Mouse (Mus musculus) inflammation-experienced regulatory T-cells, adult 6 months (primary cell): ENCODE results near the gene Fcrl5. TPM values are rescaled to one million over a fixed set of nuclear protein-coding genes. Genes with fewer than 3 reads are reported as not detected.
"Not testable (repeated sequence)": the region's sequence is repeated elsewhere in the genome, so short reads cannot be mapped to it uniquely, and the experiment has no call there.

Experiments used
- ATAC-seq: one replicate; pipeline ENCODE4 v1.8.0; 2017
- polyA plus RNA-seq, 3 experiments: library from polyadenylated mRNA; unstranded; fragments of 100-300 nt; shearing (Covaris generic); gene quantifications; one replicate each; pipeline ENCODE4 v1.2.1; 2017

Fcrl5 gene
- polyA plus RNA-seq: under 1 TPM; 0.31 to 0.51 (median 0.39) TPM

GRCm38 (mm10) chr3:87435479-87435878 lies at the start of gene Fcrl5:
Gene Fcrl5, plus strand, starts transcription at chr3:87435773.
- peak; percentile 52 for ATAC-seq

- ATAC-seq: no peak
Measured at GRCm38 (mm10) chr3:87390935-87391334, 44.6 kb upstream of the Fcrl5 start.

- ATAC-seq: no peak
Measured at GRCm38 (mm10) chr3:87398809-87399208, 36.8 kb upstream of the Fcrl5 start.

GRCm38 (mm10) chr3:87399906-87400305 lies 35.7 kb upstream of the Fcrl5 start:
- no peak for ATAC-seq

GRCm38 (mm10) chr3:87401321-87401720 lies 34.3 kb upstream of the Fcrl5 start:
- ATAC-seq: no peak

- ATAC-seq: peak; percentile 72
Measured at GRCm38 (mm10) chr3:87408171-87408570, 27.4 kb upstream of the Fcrl5 start.

GRCm38 (mm10) chr3:87409196-87409935 lies 26.2 kb upstream of the Fcrl5 start:
- ATAC-seq: no peak

- no peak for ATAC-seq
Measured at GRCm38 (mm10) chr3:87410605-87411004, 25.0 kb upstream of the Fcrl5 start.

GRCm38 (mm10) chr3:87411150-87411549 lies 24.4 kb upstream of the Fcrl5 start:
- no peak for ATAC-seq

- no peak for ATAC-seq
Measured at GRCm38 (mm10) chr3:87420645-87421044, 14.9 kb upstream of the Fcrl5 start.

- ATAC-seq: no peak
Measured at GRCm38 (mm10) chr3:87422386-87422910, 13.1 kb upstream of the Fcrl5 start.

- ATAC-seq: no peak
Measured at GRCm38 (mm10) chr3:87440586-87440985, 5.0 kb downstream of the Fcrl5 start.

GRCm38 (mm10) chr3:87443968-87444367 lies 8.4 kb downstream of the Fcrl5 start:
- no peak for ATAC-seq

- no peak for ATAC-seq
Measured at GRCm38 (mm10) chr3:87465454-87465853, 29.9 kb downstream of the Fcrl5 start.

GRCm38 (mm10) chr3:87467011-87467410 lies 31.4 kb downstream of the Fcrl5 start:
- no peak for ATAC-seq

- ATAC-seq: no peak
Measured at GRCm38 (mm10) chr3:87467416-87467815, 31.8 kb downstream of the Fcrl5 start.

GRCm38 (mm10) chr3:87477948-87478347 lies 42.4 kb downstream of the Fcrl5 start:
- ATAC-seq: not testable (repeated sequence)

- ATAC-seq: not testable (repeated sequence)
Measured at GRCm38 (mm10) chr3:87478596-87478995, 43.0 kb downstream of the Fcrl5 start.

GRCm38 (mm10) chr3:87479230-87479629 lies 43.7 kb downstream of the Fcrl5 start:
- not testable (repeated sequence) for ATAC-seq

GRCm38 (mm10) chr3:87487392-87487791 lies 51.8 kb downstream of the Fcrl5 start:
- ATAC-seq: no peak

GRCm38 (mm10) chr3:87487911-87488310 lies 52.3 kb downstream of the Fcrl5 start:
- ATAC-seq: no peak

GRCm38 (mm10) chr3:87498266-87498665 lies 62.7 kb downstream of the Fcrl5 start:
- no peak for ATAC-seq

- ATAC-seq: peak; percentile 77
Measured at GRCm38 (mm10) chr3:87499072-87499471, 63.5 kb downstream of the Fcrl5 start.
